Mouse (Mus musculus) spleen, adult 18-20 months (tissue): Measurements from ENCODE around the gene Cc2d1b.

ENCODE experiments used
- DNase-seq, 2 experiments: peaks; one replicate each; pipeline ENCODE4 v3.0.0; 2022; ENCODE audit warnings: mixed read lengths in 2 of 2

Gene Cc2d1b

GRCm38 (mm10) chr4:108664407-108664806 lies 44.7 kb downstream of the Cc2d1b start:
- no peak for DNase-seq
